Mouse (Mus musculus): ENCODE results near the gene Hist1h2ai. TPM values are rescaled to one million over a fixed set of nuclear protein-coding genes. Genes with fewer than 3 reads are reported as not detected.

The Hist1h2ai gene
- polyA plus RNA-seq (2014; fragmentation: Illumina TruSeq; extraction: RNeasy Lipid Tissue Mini Kit (QIAGEN cat#74804); ENCODE audit: low read depth, low replicate concordance) = not detected

GRCm38 (mm10) chr13:21715864-21716539, at the start of gene Hist1h2ai, which contains the start of gene Hist1h2bl:
Gene Hist1h2ai, plus strand, starts transcription at chr13:21716422.
Gene Hist1h2bl, minus strand, starts transcription at chr13:21716143.

GRCm38 (mm10) chr13:21677305-21677704, 38.9 kb upstream of the Hist1h2ai start, which contains the start of gene Olfr1360:
Gene Olfr1360, minus strand, starts transcription at chr13:21677405.

DNA sequence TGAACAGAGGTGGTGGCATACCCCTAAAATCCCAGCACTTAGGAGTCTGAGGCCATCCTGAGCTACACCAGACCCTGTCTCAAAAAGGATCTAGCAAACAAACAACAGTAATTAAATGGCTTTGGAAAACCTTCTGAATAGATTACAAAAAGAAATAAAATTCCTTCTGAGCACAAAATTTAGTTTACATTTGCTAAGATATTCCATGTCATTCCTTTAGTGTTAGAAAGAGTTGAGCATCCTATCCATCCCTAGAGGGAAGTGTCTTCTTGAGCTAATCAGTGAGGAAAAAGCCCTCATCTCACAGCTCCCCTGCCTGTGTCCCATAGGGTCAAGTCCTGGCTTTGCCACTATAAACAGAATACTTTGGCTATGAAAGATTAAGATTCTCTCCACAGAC, 18.4 kb upstream of the Hist1h2ai start, which contains the start of gene Olfr1359:
Gene Olfr1359, plus strand, starts transcription at position 301 of the 400 bp plus-strand sequence.

GRCm38 (mm10) chr13:21717397-21718357, 1.5 kb downstream of the Hist1h2ai start, which contains the start of gene Hist1h3h:
Gene Hist1h3h, plus strand, starts transcription at chr13:21717659.

DNA sequence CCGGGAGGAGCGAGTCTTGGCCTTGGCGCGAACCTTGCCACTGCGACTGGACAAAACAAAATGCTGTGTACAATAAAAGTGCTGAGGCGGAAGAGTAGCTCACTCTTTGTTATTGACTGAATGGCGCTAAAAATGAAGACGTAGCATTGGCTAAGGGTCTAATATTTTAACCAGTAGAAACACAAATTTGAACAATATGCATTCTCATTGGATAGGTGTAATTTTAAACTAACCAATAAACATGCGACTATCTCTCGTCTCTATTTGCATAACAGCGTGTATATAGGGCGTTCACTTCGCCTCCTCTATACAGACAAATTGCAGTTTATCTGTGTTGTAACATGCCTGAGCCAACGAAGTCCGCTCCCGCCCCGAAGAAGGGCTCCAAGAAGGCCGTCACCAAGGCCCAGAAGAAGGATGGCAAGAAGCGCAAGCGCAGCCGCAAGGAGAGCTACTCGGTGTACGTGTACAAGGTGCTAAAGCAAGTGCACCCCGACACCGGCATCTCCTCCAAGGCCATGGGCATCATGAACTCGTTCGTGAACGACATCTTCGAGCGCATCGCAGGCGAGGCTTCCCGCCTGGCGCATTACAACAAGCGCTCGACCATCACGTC, 5.6 kb downstream of the Hist1h2ai start, which contains the start of gene Hist1h2bm:
Gene Hist1h2bm, plus strand, starts transcription at position 288 of the 616 bp plus-strand sequence.

DNA sequence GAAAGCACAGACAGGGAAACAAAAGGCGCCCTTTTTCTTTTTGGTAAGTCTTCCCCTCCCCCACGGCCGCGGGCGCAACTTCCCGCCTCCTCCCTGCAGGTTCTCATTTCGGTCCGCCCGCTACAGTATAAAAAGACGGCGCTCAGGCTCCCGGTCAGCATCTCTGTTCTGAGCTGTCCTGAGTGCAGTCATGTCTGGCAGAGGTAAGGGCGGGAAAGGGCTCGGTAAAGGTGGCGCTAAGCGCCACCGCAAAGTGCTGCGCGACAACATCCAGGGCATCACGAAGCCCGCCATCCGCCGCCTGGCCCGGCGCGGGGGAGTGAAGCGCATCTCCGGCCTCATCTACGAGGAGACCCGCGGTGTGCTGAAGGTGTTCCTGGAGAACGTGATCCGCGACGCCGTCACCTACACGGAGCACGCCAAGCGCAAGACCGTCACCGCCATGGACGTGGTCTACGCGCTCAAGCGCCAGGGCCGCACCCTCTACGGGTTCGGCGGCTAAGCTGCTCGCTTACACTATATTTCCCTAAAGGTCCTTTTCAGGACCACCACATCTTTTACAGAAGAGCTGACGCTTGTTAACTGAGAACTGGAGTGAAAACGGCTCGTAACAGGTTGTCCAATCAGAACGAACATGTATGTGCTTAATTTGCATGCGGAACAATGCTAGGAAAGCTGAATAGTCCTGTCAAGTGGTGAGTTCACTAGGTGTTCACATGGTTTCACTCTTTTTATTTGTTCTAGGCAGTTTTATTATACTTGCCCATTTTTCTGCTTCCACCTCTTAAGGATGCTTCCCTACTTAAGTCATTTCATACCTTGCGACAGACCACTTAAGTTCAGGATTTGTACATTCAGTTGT, 18.9 kb downstream of the Hist1h2ai start, which contains the start of gene Hist1h4j:
Gene Hist1h4j, plus strand, starts transcription at position 159 of the 862 bp plus-strand sequence.

GRCm38 (mm10) chr13:21750159-21751017, 34.2 kb downstream of the Hist1h2ai start, which contains the start of gene Hist1h4k:
Gene Hist1h4k, minus strand, starts transcription at chr13:21750505.

GRCm38 (mm10) chr13:21753524-21754285, 37.5 kb downstream of the Hist1h2ai start, which contains the start of the genes Hist1h2ak and Hist1h2bn:
Gene Hist1h2ak, minus strand, starts transcription at chr13:21753827.
Gene Hist1h2bn, plus strand, starts transcription at chr13:21754123.

Other genes with a start within 250 kb of the Hist1h2ai start
- 2.3 TPM for gene Nkapl, start 247.9 kb upstream of the Hist1h2ai start, polyA plus RNA-seq (2014; fragmentation: Illumina TruSeq; extraction: RNeasy Lipid Tissue Mini Kit (QIAGEN cat#74804); ENCODE audit: low read depth, low replicate concordance)
- gene Zkscan4, start 237.5 kb upstream of the Hist1h2ai start, polyA plus RNA-seq (2014; fragmentation: Illumina TruSeq; extraction: RNeasy Lipid Tissue Mini Kit (QIAGEN cat#74804); ENCODE audit: low read depth, low replicate concordance) = 1.8 TPM
- not detected for gene Gm10065, start 237.0 kb upstream of the Hist1h2ai start, polyA plus RNA-seq (2014; fragmentation: Illumina TruSeq; extraction: RNeasy Lipid Tissue Mini Kit (QIAGEN cat#74804); ENCODE audit: low read depth, low replicate concordance)
- gene AK157302, start 221.2 kb upstream of the Hist1h2ai start, polyA plus RNA-seq (2014; fragmentation: Illumina TruSeq; extraction: RNeasy Lipid Tissue Mini Kit (QIAGEN cat#74804); ENCODE audit: low read depth, low replicate concordance) = 5.3 TPM
- not detected for gene Gm11273, start 215.0 kb upstream of the Hist1h2ai start, polyA plus RNA-seq (2014; fragmentation: Illumina TruSeq; extraction: RNeasy Lipid Tissue Mini Kit (QIAGEN cat#74804); ENCODE audit: low read depth, low replicate concordance)
- 41.5 TPM for gene Zkscan8, start 185.3 kb upstream of the Hist1h2ai start, polyA plus RNA-seq (2014; fragmentation: Illumina TruSeq; extraction: RNeasy Lipid Tissue Mini Kit (QIAGEN cat#74804); ENCODE audit: low read depth, low replicate concordance)
- not detected for gene Olfr1366, start 173.6 kb upstream of the Hist1h2ai start, polyA plus RNA-seq (2014; fragmentation: Illumina TruSeq; extraction: RNeasy Lipid Tissue Mini Kit (QIAGEN cat#74804); ENCODE audit: low read depth, low replicate concordance)
- not detected for gene Olfr1535, start 156.5 kb upstream of the Hist1h2ai start, polyA plus RNA-seq (2014; fragmentation: Illumina TruSeq; extraction: RNeasy Lipid Tissue Mini Kit (QIAGEN cat#74804); ENCODE audit: low read depth, low replicate concordance)
- not detected for gene Olfr1364, start 134.7 kb upstream of the Hist1h2ai start, polyA plus RNA-seq (2014; fragmentation: Illumina TruSeq; extraction: RNeasy Lipid Tissue Mini Kit (QIAGEN cat#74804); ENCODE audit: low read depth, low replicate concordance)
- not detected for gene Olfr1362, start 102.4 kb upstream of the Hist1h2ai start, polyA plus RNA-seq (2014; fragmentation: Illumina TruSeq; extraction: RNeasy Lipid Tissue Mini Kit (QIAGEN cat#74804); ENCODE audit: low read depth, low replicate concordance)
- gene Olfr11, start 73.9 kb upstream of the Hist1h2ai start, polyA plus RNA-seq (2014; fragmentation: Illumina TruSeq; extraction: RNeasy Lipid Tissue Mini Kit (QIAGEN cat#74804); ENCODE audit: low read depth, low replicate concordance) = not detected
- not detected for gene Olfr1361, start 53.0 kb upstream of the Hist1h2ai start, polyA plus RNA-seq (2014; fragmentation: Illumina TruSeq; extraction: RNeasy Lipid Tissue Mini Kit (QIAGEN cat#74804); ENCODE audit: low read depth, low replicate concordance)
- not detected for gene Olfr1360, start 39.0 kb upstream of the Hist1h2ai start, polyA plus RNA-seq (2014; fragmentation: Illumina TruSeq; extraction: RNeasy Lipid Tissue Mini Kit (QIAGEN cat#74804); ENCODE audit: low read depth, low replicate concordance)
- not detected for gene Olfr1359, start 18.3 kb upstream of the Hist1h2ai start, polyA plus RNA-seq (2014; fragmentation: Illumina TruSeq; extraction: RNeasy Lipid Tissue Mini Kit (QIAGEN cat#74804); ENCODE audit: low read depth, low replicate concordance)
- gene Hist1h2bl, start 279 bp upstream of the Hist1h2ai start, polyA plus RNA-seq (2014; fragmentation: Illumina TruSeq; extraction: RNeasy Lipid Tissue Mini Kit (QIAGEN cat#74804); ENCODE audit: low read depth, low replicate concordance) = not detected
- gene Hist1h3h, start 1.2 kb downstream of the Hist1h2ai start, polyA plus RNA-seq (2014; fragmentation: Illumina TruSeq; extraction: RNeasy Lipid Tissue Mini Kit (QIAGEN cat#74804); ENCODE audit: low read depth, low replicate concordance) = not detected
- not detected for gene Hist1h2bm, start 5.6 kb downstream of the Hist1h2ai start, polyA plus RNA-seq (2014; fragmentation: Illumina TruSeq; extraction: RNeasy Lipid Tissue Mini Kit (QIAGEN cat#74804); ENCODE audit: low read depth, low replicate concordance)
- not detected for gene Hist1h4j, start 18.6 kb downstream of the Hist1h2ai start, polyA plus RNA-seq (2014; fragmentation: Illumina TruSeq; extraction: RNeasy Lipid Tissue Mini Kit (QIAGEN cat#74804); ENCODE audit: low read depth, low replicate concordance)
- gene Hist1h4k, start 34.1 kb downstream of the Hist1h2ai start, polyA plus RNA-seq (2014; fragmentation: Illumina TruSeq; extraction: RNeasy Lipid Tissue Mini Kit (QIAGEN cat#74804); ENCODE audit: low read depth, low replicate concordance) = not detected
- gene Hist1h2ak, start 37.4 kb downstream of the Hist1h2ai start, polyA plus RNA-seq (2014; fragmentation: Illumina TruSeq; extraction: RNeasy Lipid Tissue Mini Kit (QIAGEN cat#74804); ENCODE audit: low read depth, low replicate concordance) = not detected
- not detected for gene Hist1h2bn, start 37.7 kb downstream of the Hist1h2ai start, polyA plus RNA-seq (2014; fragmentation: Illumina TruSeq; extraction: RNeasy Lipid Tissue Mini Kit (QIAGEN cat#74804); ENCODE audit: low read depth, low replicate concordance)
- not detected for gene Hist1h1b, start 64.2 kb downstream of the Hist1h2ai start, polyA plus RNA-seq (2014; fragmentation: Illumina TruSeq; extraction: RNeasy Lipid Tissue Mini Kit (QIAGEN cat#74804); ENCODE audit: low read depth, low replicate concordance)
- gene Hist1h3i, start 66.9 kb downstream of the Hist1h2ai start, polyA plus RNA-seq (2014; fragmentation: Illumina TruSeq; extraction: RNeasy Lipid Tissue Mini Kit (QIAGEN cat#74804); ENCODE audit: low read depth, low replicate concordance) = not detected
- gene Hist1h2an, start 70.8 kb downstream of the Hist1h2ai start, polyA plus RNA-seq (2014; fragmentation: Illumina TruSeq; extraction: RNeasy Lipid Tissue Mini Kit (QIAGEN cat#74804); ENCODE audit: low read depth, low replicate concordance) = not detected
- not detected for gene Hist1h2bp, start 71.0 kb downstream of the Hist1h2ai start, polyA plus RNA-seq (2014; fragmentation: Illumina TruSeq; extraction: RNeasy Lipid Tissue Mini Kit (QIAGEN cat#74804); ENCODE audit: low read depth, low replicate concordance)
- gene Hist1h2bq, start 93.8 kb downstream of the Hist1h2ai start, polyA plus RNA-seq (2014; fragmentation: Illumina TruSeq; extraction: RNeasy Lipid Tissue Mini Kit (QIAGEN cat#74804); ENCODE audit: low read depth, low replicate concordance) = not detected
- not detected for gene Hist1h2ao, start 94.0 kb downstream of the Hist1h2ai start, polyA plus RNA-seq (2014; fragmentation: Illumina TruSeq; extraction: RNeasy Lipid Tissue Mini Kit (QIAGEN cat#74804); ENCODE audit: low read depth, low replicate concordance)
- gene Hist1h4m, start 95.3 kb downstream of the Hist1h2ai start, polyA plus RNA-seq (2014; fragmentation: Illumina TruSeq; extraction: RNeasy Lipid Tissue Mini Kit (QIAGEN cat#74804); ENCODE audit: low read depth, low replicate concordance) = not detected
- not detected for gene Hist1h4n, start 115.8 kb downstream of the Hist1h2ai start, polyA plus RNA-seq (2014; fragmentation: Illumina TruSeq; extraction: RNeasy Lipid Tissue Mini Kit (QIAGEN cat#74804); ENCODE audit: low read depth, low replicate concordance)
- not detected for gene Hist1h2ap, start 117.1 kb downstream of the Hist1h2ai start, polyA plus RNA-seq (2014; fragmentation: Illumina TruSeq; extraction: RNeasy Lipid Tissue Mini Kit (QIAGEN cat#74804); ENCODE audit: low read depth, low replicate concordance)
- 1.2 TPM for gene Hist1h2br, start 117.3 kb downstream of the Hist1h2ai start, polyA plus RNA-seq (2014; fragmentation: Illumina TruSeq; extraction: RNeasy Lipid Tissue Mini Kit (QIAGEN cat#74804); ENCODE audit: low read depth, low replicate concordance)
- gene Zfp184, start 228.7 kb downstream of the Hist1h2ai start, polyA plus RNA-seq (2014; fragmentation: Illumina TruSeq; extraction: RNeasy Lipid Tissue Mini Kit (QIAGEN cat#74804); ENCODE audit: low read depth, low replicate concordance) = 2.9 TPM